Mouse (Mus musculus) layer of hippocampus, adult 9-10 months (tissue): ENCODE results near the gene Zfyve16.
A peak's percentile ranks its signal among the peaks of the same experiment; 100 is the strongest.

Source experiments
- DNase-seq: peaks from one replicate; pipeline ENCODE4 v3.0.0; 2022; ENCODE audit warnings: low spot score

Zfyve16 gene

GRCm38 (mm10) chr13:92530721-92531211 lies at the start of gene Zfyve16:
Zfyve16 (minus strand) TSS chr13:92530868.
- peak; percentile 91 for DNase-seq

- no peak for DNase-seq
Observed at GRCm38 (mm10) chr13:92578210-92578609, 47.5 kb upstream of the Zfyve16 start.

DNA sequence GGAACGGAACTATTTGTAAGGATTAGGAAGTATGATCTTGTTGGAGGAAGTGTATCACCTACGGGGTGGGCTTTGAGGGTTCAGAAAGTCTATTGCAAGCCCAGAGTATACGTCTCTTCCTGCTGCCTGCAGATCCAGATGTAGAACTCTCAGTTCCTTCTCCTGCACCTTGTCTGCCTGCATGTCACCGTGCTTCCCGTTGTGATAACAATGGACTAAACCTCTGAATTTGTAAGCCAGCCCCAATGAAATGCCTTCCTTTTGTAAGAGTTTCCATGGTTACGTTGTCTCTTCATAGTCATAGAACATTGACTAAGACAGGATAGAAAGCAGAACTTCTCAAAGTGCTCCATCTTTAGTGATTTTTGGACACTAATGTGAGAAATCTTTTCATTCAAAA lies 46.0 kb upstream of the Zfyve16 start:
- DNase-seq, result no peak

DNA sequence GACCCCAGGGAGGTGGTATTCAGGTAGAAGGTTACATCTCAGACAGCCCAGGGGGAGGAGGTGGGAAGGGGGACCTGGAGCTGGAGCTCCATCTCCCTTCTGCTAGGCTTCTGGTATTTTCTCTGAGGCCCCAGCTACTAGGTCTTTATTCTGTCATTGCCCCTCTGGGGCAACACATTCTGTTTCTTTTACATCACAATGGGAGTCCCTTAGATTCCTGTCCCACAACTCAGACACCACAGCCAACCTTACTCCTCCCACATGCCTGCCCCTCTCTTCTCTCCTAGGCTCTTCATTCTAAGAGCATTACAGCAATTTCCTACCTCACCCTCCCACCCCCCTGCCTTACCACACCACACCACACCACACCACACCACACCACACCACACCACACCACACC lies 45.4 kb upstream of the Zfyve16 start, which contains the start of gene Spz1:
Spz1 (minus strand) TSS at position 101 of the 400 bp plus-strand sequence.
- no peak for DNase-seq

- DNase-seq, result peak; percentile 30
Observed at GRCm38 (mm10) chr13:92559429-92559828, 28.8 kb upstream of the Zfyve16 start.

DNA sequence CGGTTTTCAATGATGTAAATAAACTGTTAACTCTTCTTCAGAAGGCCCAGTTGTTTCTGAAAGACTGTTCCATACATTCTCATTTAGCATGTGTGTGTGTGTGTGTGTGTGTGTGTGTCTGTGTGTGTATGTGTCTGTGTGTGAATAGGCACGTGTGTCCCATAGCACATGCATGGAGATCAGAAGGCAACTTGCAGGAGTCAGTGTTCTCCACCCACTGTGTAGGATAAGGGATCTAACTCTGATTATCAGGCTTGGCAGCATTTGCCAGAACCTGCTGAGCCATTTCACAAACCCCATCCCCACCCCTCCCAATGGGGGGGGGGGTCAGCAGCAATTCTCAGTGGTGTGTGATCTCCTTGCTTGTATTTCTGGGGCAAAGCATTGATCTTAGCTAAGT lies 26.6 kb upstream of the Zfyve16 start:
- no peak for DNase-seq

DNA sequence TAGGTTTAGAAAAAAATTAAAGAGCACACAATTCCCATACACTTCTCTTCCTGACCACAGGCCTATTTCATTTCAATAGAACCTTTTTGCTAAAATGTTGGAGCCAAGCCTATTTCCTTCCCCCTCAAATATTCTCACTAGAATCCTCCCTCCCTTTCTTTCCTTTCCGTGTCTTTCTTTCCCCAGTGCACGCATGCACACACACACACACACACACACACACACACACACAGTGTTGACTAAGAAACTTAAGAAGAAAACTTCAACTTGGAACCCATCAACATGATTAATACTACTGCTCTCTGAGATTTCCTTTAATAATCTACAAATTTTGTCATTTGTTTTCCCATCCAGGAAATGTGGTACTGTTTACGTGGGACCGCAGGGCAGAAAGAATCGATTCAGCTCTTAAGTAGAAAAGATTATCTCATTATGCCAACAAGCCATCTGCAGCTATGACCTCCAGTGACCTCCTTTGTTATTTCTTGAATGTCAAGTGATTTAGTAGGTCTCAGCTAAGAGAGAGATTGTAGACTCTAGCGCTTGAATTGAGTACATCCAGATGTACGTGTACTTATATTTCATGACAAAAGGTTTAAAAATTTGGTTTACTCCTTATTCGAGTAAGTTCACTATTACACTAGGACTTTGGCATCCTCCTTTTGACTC lies 25.9 kb upstream of the Zfyve16 start:
- DNase-seq, result no peak

- DNase-seq, result no peak
Observed at GRCm38 (mm10) chr13:92547093-92547492, 16.4 kb upstream of the Zfyve16 start.

GRCm38 (mm10) chr13:92540997-92541396 lies 10.3 kb upstream of the Zfyve16 start:
- no peak for DNase-seq

DNA sequence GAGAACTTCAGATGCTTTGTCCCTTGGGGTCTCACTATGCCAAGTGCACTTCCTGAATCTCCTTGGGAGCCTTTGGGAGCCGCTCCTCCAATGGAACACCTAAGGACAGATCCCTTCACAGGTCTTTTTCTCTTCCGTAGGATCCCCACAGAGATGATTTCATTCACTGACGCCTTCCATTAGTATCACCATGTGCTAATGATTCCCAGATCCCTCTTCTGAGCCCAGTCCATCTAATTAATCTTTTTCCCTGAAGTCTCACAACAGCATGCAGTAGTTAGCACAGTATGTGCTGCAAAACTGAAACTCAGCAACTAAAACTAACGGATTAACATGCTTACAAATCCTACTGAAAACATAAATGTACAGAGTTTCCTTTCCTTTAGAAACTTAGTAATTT lies 8.5 kb upstream of the Zfyve16 start:
- no peak for DNase-seq

DNA sequence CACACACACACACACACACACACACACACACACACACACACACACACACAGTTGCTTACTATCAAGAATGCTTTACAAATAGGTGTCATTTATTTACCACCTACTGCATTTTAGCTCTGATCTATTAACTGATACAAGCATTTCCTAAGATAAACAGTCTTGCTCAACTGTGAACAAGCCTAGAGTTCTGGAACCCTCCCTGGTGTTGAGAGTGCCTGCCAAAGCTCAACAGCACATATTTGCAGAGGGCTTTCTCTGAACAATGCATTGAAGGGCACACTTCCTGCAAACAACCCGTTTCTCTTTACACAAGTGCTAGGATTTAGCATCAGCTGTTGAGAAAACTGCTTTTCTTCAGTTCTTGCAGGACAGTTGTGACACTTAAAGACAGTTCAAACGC lies 3.1 kb upstream of the Zfyve16 start:
- DNase-seq, result no peak

DNA sequence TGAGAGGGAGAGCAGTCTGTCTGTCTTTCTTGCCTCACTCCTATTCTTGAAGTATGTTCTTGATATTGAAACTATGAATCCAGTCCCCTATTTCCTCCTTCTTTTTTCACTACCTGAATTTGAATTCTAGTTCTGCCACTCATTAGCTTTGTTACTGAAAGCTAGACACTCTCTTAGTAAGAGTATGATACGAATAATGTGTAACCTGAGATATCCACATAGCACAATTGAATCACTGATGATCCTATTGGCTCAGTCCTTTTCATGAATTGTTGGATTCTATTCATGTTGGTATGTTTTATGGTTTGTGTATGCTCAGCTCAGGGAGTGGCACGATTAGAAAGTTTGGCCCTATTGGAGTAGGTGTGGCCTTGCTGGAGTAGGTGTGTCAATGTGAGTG lies 1.5 kb upstream of the Zfyve16 start:
- DNase-seq, result no peak

- no peak for DNase-seq
Observed at GRCm38 (mm10) chr13:92531237-92531636, 569 bp upstream of the Zfyve16 start.

GRCm38 (mm10) chr13:92529828-92530720 lies 594 bp downstream of the Zfyve16 start:
- DNase-seq, result no peak

GRCm38 (mm10) chr13:92523178-92523813 lies 7.4 kb downstream of the Zfyve16 start:
- no peak for DNase-seq

DNA sequence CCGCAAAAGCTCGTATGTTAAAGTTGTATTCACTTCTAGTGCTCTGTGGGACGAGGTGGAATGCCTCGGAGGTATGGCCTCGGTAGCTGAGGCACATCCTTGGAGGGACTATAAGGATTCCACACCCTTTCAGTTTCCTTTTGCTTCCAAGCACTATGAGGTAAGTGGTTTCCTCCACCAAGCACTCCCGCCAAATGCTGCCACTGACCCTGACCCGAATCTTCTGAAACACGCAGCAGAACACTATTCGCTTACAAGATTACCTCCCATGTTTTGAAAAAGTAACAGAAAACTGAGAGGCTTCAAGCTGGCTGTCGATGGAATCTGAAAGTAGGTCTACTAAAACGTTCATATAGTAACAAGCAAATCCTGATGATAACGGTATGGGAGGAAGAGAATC lies 25.8 kb downstream of the Zfyve16 start:
- no peak for DNase-seq

DNA sequence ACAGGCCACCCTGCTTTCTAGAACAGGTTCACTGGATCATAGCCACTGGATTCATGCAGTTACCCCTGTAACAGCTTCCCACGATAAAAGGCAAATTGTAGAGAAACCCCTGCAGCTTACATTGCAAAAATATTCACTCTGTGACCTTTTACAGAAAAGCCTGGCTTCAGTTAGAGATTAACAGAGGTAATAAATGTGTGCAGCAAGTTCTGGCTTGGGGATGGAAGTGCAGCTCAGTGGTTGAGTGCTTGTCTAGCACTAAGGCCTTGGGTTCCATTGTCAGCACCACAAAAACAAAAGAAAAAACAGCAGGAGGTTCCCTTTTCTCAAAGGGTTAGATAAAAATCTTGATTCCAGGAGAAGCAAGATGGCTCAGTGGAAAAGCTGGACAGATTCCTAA lies 38.7 kb downstream of the Zfyve16 start:
- DNase-seq, result no peak

DNA sequence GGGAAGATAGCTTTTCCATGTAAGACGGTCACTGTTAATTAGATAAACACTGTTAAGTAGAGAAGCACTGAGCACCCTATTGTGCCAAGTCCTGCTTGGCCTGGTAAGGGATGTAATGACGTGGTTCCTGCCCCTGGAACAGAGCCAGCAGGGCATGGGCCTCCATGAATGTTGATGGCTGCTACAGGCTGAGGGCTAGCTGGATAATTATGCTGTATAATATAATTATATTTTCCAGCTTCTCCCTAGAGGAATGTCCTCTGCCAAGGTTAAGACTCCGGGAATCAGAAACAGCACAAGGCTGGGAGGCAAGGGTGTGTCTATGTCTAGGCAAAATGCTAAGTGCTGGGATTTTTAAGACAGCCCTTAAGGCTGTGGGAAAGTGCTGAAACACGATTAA lies 39.9 kb downstream of the Zfyve16 start:
- no peak for DNase-seq

- peak; percentile 76 for DNase-seq
Observed at GRCm38 (mm10) chr13:92483852-92484463, 46.7 kb downstream of the Zfyve16 start, which contains the start of gene Fam151b. Fam151b (minus strand) TSS chr13:92484015.

GRCm38 (mm10) chr13:92483348-92483747 lies 47.3 kb downstream of the Zfyve16 start:
- DNase-seq, result peak; percentile 26

- DNase-seq, result no peak
Observed at GRCm38 (mm10) chr13:92470151-92470550, 60.5 kb downstream of the Zfyve16 start.

DNA sequence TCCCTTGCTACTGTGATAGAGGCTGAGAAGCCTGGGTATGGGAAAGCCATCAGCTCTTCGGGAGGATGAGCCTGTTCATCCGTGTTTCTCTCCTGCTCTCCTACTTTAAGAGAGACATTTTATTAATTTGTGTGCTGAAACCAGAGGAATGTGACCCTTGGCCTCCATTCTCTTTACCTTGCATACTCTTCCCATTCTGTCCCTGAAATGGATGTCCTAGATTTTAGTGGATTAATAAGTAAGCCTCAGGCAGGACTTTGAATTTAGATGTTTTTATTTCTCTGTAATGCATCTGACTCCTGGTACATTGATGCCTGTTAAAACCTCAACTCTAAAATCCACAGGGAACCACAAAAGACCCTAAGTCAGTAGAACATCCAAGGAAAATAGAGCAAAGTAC lies 61.3 kb downstream of the Zfyve16 start:
- DNase-seq, result no peak
